ENCODE assay signal across 17 mouse cellular contexts in genomic region chr7:3191971-3192498, GRCm38 (mm10). TPM values are rescaled to one million over a fixed set of nuclear protein-coding genes. Genes with fewer than 3 reads are reported as not detected.
DNase-seq lines count a peak whose midpoint lies in the region.
"Had no signal": no experiment of that assay in that cellular context is flagged by ENCODE, and none has a peak within 500 bp of the region (broad histone marks: within the 10 kb centered on the region; RNA-seq: fewer than 3 reads in every experiment).

No protein-coding gene starts in this region.

- DNase-seq in ES-CJ7 (ENCODE audit: low read depth, low spot score) (peak; percentile 81), R1 (ENCODE audit: low read depth, low spot score) (peak; percentile 87)
- DNase-seq in embryo, embryonic 10.5 days (ENCODE audit: low spot score) = no peak
- DNase-seq in left cerebral cortex, postnatal 14 days (ENCODE audit: low spot score in 2 of 2) = no peak
- no peak for DNase-seq in yolk sac, embryonic 10.5 days (ENCODE audit: low spot score)
- DNase-seq: adrenal gland, adult 8-10 months; adrenal gland, postnatal 25 days; cerebellum, adult 11 months; cerebellum, adult 18-20 months; cerebellum, adult 8-10 months; cerebellum, adult 9-11 months; cerebellum, postnatal 14 days; cerebellum, postnatal 36 days; forebrain, postnatal 0 days had no signal

- intact Hi-C loops in left cerebral cortex, postnatal 14 days (cut with DNase I) = no loop called here

RNA-seq across cellular contexts. Expression of gene AU018091, which starts 23.0 kb away (rescaled TPM):
- not detected for total RNA-seq in left cerebral cortex, postnatal 14 days (2021)
- total RNA-seq: adrenal gland, adult 18-20 months; adrenal gland, adult 8-10 months; adrenal gland, postnatal 25 days; adrenal gland, postnatal 4 days; common myeloid progenitor, adult 5-6 weeks; forebrain, postnatal 0 days had no signal

RNA-seq across cellular contexts. Expression of gene Nlrp12, which starts 57.5 kb away (rescaled TPM):
- under 1 TPM; 0.08 to 0.13 TPM for total RNA-seq in left cerebral cortex, postnatal 14 days (2021)
- total RNA-seq: adrenal gland, postnatal 25 days; forebrain, postnatal 0 days had no signal

Comparison
In these comparisons a context has a peak if more than half of its experiments do, and no peak if none do; other contexts are left out.
1. DNase-seq: peak in ES-CJ7 (single experiment) and R1 (single experiment); none in embryo, embryonic 10.5 days (single experiment), left cerebral cortex, postnatal 14 days (0 of 2) and yolk sac, embryonic 10.5 days (single experiment).